Mouse (Mus musculus): ENCODE measurements at regions not wholly inside any gene's neighbourhood (a gene's known extent, or its start where the extent isn't known, plus 50 kb on each side); places are given as distances from the start of the nearest gene placed in this dataset.

DNA sequence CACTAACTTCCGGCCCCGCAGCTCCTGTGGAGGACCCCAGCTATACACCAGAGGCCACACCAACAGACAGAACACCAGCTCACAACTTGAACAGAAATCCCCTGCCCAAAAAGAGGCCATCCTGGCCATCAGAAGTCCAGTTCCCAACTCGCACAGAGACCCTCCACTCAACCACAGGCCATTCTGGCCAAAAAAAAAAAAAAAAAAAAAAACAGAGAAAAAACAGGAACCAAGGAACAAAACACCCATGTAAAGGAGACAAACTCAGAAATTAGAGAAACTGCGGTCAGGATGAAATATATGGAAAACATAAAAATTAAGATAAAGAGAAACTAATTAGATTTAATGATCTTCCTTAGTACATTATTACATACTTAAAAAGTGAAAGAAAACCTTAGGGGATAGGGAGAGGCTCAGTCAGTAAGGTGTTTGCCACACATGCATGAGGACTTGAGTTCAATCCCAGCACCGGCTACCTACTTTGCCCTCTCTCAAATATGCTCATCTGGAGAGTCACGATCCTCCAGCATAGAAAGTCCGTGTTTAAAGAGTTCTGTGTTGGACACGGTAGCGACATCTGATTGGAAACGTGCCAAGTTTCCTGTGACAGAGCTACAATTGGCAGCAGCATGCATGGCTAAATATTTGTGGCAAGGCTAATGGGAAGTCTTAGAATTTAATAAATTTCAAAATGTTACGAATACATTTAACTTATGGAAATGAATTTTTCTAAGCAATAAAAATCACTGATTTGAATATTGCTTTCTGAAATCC, 51.9 kb upstream of the Pde7b start:
- DNase-seq (ENCODE audit: low read depth), result peak; percentile 75
- TF ChIP-seq POLR2A (IDR thresholded peaks at IDR 0.05; ENCODE audit: borderline replicate concordance, extremely low read depth, insufficient read depth, insufficient read length, poor library complexity, severe bottlenecking), result no peak
- TF ChIP-seq CTCF (IDR thresholded peaks at IDR 0.05; ENCODE audit: borderline replicate concordance, extremely low read depth, insufficient read depth, insufficient read length), result no peak

DNA sequence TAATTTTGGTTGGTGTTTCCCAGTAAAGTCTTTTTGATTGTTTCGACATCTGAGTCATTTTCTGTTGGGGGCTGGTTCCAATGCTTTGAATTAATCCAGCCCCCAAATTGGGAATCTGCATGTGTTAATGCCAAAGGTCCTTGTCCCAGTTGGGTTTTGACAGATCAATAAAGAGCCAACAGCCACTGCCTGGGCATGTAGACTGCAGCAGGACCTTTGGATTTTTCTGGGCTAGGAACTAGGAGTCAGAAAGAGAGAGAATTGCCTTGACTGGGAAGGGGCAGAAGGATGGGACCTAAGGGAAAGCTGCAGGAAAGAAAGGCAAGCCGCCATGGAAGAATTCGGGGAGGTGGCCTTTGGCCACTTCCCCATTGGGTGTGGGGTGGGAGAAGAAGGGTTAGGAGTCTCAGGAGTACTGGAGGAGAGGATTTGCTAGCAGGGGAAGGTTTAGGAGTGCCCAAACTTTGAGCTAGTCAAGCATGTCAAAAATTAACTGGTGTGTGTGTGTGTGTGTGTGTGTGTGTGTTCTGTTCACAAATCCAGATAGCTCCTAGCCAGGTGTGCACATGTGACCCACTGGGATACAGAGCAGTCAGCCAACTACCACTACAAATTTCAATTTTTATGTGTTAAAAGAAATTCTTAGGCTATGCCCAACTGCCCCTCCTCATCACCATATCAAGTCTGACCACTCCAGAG, 51.0 kb upstream of the Pde7b start:
- DNase-seq (ENCODE audit: low read depth), result no peak
- TF ChIP-seq CTCF (IDR thresholded peaks at IDR 0.05; ENCODE audit: borderline replicate concordance, extremely low read depth, insufficient read depth, insufficient read length) (no peak), POLR2A (IDR thresholded peaks at IDR 0.05; ENCODE audit: borderline replicate concordance, extremely low read depth, insufficient read depth, insufficient read length, poor library complexity, severe bottlenecking) (no peak)

Data from brain, embryonic 14.5 days (tissue).